Mouse (Mus musculus): ENCODE measurements around the gene Ucp2. TPM values are rescaled to one million over a fixed set of nuclear protein-coding genes. Genes with fewer than 3 reads are reported as not detected.
A peak's percentile ranks its signal among the peaks of the same experiment; 100 is the strongest.

Ucp2 gene
- total RNA-seq (2021), result 10 to 100 TPM; 77.1 to 78.9 TPM

GRCm38 (mm10) chr7:100493117-100493483, at the start of gene Ucp2:
Gene Ucp2 (plus strand): TSS chr7:100493337.
- DNase-seq (ENCODE audit: low spot score in 2 of 2), result peak; percentile 57 to 58
- intact Hi-C loops (cut with DNase I), result no loop called here

- intact Hi-C loops (cut with DNase I), result no loop called here
- DNase-seq (ENCODE audit: low spot score in 2 of 2), result no peak
Observed at GRCm38 (mm10) chr7:100443728-100444127, 49.4 kb upstream of the Ucp2 start.

- intact Hi-C loops (cut with DNase I), result no loop called here
Observed at GRCm38 (mm10) chr7:100446271-100446670, 46.9 kb upstream of the Ucp2 start.

GRCm38 (mm10) chr7:100448530-100448929, 44.6 kb upstream of the Ucp2 start:
- intact Hi-C loops (cut with DNase I), result no loop called here
- DNase-seq (ENCODE audit: low spot score in 2 of 2), result no peak

More at GRCm38 (mm10) chr7:100446271-100446670, 46.9 kb upstream of the Ucp2 start:
- peak; percentile 20 to 49 for DNase-seq (ENCODE audit: low spot score in 2 of 2)

GRCm38 (mm10) chr7:100448985-100449384, 44.2 kb upstream of the Ucp2 start:
- intact Hi-C loops (cut with DNase I), result no loop called here
- no peak for DNase-seq (ENCODE audit: low spot score in 2 of 2)

- no peak for DNase-seq (ENCODE audit: low spot score in 2 of 2)
- intact Hi-C loops (cut with DNase I), result no loop called here
Observed at GRCm38 (mm10) chr7:100458153-100458552, 35.0 kb upstream of the Ucp2 start.

GRCm38 (mm10) chr7:100459862-100460261, 33.3 kb upstream of the Ucp2 start:
- intact Hi-C loops (cut with DNase I), result no loop called here
- DNase-seq (ENCODE audit: low spot score in 2 of 2), result no peak

GRCm38 (mm10) chr7:100461621-100462151, 31.5 kb upstream of the Ucp2 start:
- intact Hi-C loops (cut with DNase I), result no loop called here
- peak; percentile 59 to 94 for DNase-seq (ENCODE audit: low spot score in 2 of 2)

GRCm38 (mm10) chr7:100463194-100463593, 29.9 kb upstream of the Ucp2 start:
- intact Hi-C loops (cut with DNase I), result no loop called here
- no peak for DNase-seq (ENCODE audit: low spot score in 2 of 2)

GRCm38 (mm10) chr7:100463757-100464156, 29.4 kb upstream of the Ucp2 start:
- intact Hi-C loops (cut with DNase I), result no loop called here

GRCm38 (mm10) chr7:100464248-100464647, 28.9 kb upstream of the Ucp2 start:
- intact Hi-C loops (cut with DNase I), result no loop called here
- DNase-seq (ENCODE audit: low spot score in 2 of 2), result no peak

More at GRCm38 (mm10) chr7:100463757-100464156, 29.4 kb upstream of the Ucp2 start:
- no peak for DNase-seq (ENCODE audit: low spot score in 2 of 2)

GRCm38 (mm10) chr7:100465248-100465647, 27.9 kb upstream of the Ucp2 start:
- no peak for DNase-seq (ENCODE audit: low spot score in 2 of 2)
- intact Hi-C loops (cut with DNase I), result no loop called here

- intact Hi-C loops (cut with DNase I), result no loop called here
Observed at GRCm38 (mm10) chr7:100465656-100466309, 27.4 kb upstream of the Ucp2 start.

GRCm38 (mm10) chr7:100466781-100467510, 26.2 kb upstream of the Ucp2 start:
- intact Hi-C loops (cut with DNase I), result no loop called here

More at GRCm38 (mm10) chr7:100465656-100466309, 27.4 kb upstream of the Ucp2 start:
- DNase-seq (ENCODE audit: low spot score in 2 of 2), result no peak

GRCm38 (mm10) chr7:100468761-100469160, 24.4 kb upstream of the Ucp2 start:
- intact Hi-C loops (cut with DNase I), result no loop called here

More at GRCm38 (mm10) chr7:100466781-100467510, 26.2 kb upstream of the Ucp2 start:
- DNase-seq (ENCODE audit: low spot score in 2 of 2), result no peak

GRCm38 (mm10) chr7:100469502-100469901, 23.6 kb upstream of the Ucp2 start:
- DNase-seq (ENCODE audit: low spot score in 2 of 2), result no peak
- intact Hi-C loops (cut with DNase I), result no loop called here

More at GRCm38 (mm10) chr7:100468761-100469160, 24.4 kb upstream of the Ucp2 start:
- no peak for DNase-seq (ENCODE audit: low spot score in 2 of 2)

- DNase-seq (ENCODE audit: low spot score in 2 of 2), result no peak
- intact Hi-C loops (cut with DNase I), result no loop called here
Observed at GRCm38 (mm10) chr7:100470796-100471406, 22.2 kb upstream of the Ucp2 start.

- no peak for DNase-seq (ENCODE audit: low spot score in 2 of 2)
- intact Hi-C loops (cut with DNase I), result no loop called here
Observed at GRCm38 (mm10) chr7:100471407-100471797, 21.7 kb upstream of the Ucp2 start.

GRCm38 (mm10) chr7:100472777-100473176, 20.4 kb upstream of the Ucp2 start, which contains the start of gene Ucp3:
Gene Ucp3 (plus strand): TSS chr7:100472990.
- no peak for DNase-seq (ENCODE audit: low spot score in 2 of 2)
- intact Hi-C loops (cut with DNase I), result no loop called here

GRCm38 (mm10) chr7:100473846-100474454, 19.2 kb upstream of the Ucp2 start:
- DNase-seq (ENCODE audit: low spot score in 2 of 2), result no peak
- intact Hi-C loops (cut with DNase I), result no loop called here

Data from left cerebral cortex, postnatal 25 days (tissue).